Mouse (Mus musculus): Measurements from ENCODE around the gene Slc5a10. TPM values are rescaled to one million over a fixed set of nuclear protein-coding genes. Genes with fewer than 3 reads are reported as not detected.

Slc5a10 gene
- polyA plus RNA-seq, 1 experiment, result not detected

- Histone ChIP-seq H3K4me3 (ENCODE audit: insufficient read depth, poor library complexity, severe bottlenecking) (no peak overlapping the region), H3ac (ENCODE audit: control insufficient read depth, insufficient read length, low read depth) (no peak overlapping the region), H3K36me3 (ENCODE audit: control insufficient read depth, insufficient read depth) (no peaks in the 10 kb centered on the region), H3K79me3 (ENCODE audit: low read depth) (no peaks in the 10 kb centered on the region), H3K27me3 (ENCODE audit: control insufficient read depth, insufficient read depth, insufficient read length) (no peaks in the 10 kb centered on the region), H3K79me2 (ENCODE audit: control insufficient read depth, insufficient read depth) (no peaks in the 10 kb centered on the region)
- TF ChIP-seq FOSL1 (IDR thresholded peaks at IDR 0.05; ENCODE audit: insufficient read depth, low read length, poor library complexity, severe bottlenecking), result no peak
- no peak for TF ChIP-seq USF1 (IDR thresholded peaks at IDR 0.05; ENCODE audit: low read depth)
These were observed 60.6 kb downstream of the Slc5a10 start for GRCm38 (mm10) chr11:61660001-61660400.

- TF ChIP-seq MYOG (IDR thresholded peaks at IDR 0.05; ENCODE audit: control insufficient read depth, extremely low read depth, insufficient read length) (no peak), MYOD1 (IDR thresholded peaks at IDR 0.05; ENCODE audit: control insufficient read depth, insufficient read length, low read depth) (no peak), CEBPB (IDR thresholded peaks at IDR 0.05; ENCODE audit: low read depth) (no peak), MAX (IDR thresholded peaks at IDR 0.05) (no peak), CTCF (IDR thresholded peaks at IDR 0.05; ENCODE audit: control insufficient read depth, insufficient read depth, insufficient read length) (no peak), FOSL1 (IDR thresholded peaks at IDR 0.05; ENCODE audit: insufficient read depth, low read length, poor library complexity, severe bottlenecking) (no peak), USF1 (IDR thresholded peaks at IDR 0.05; ENCODE audit: low read depth) (no peak)
- Histone ChIP-seq H3K36me3 (ENCODE audit: control insufficient read depth, insufficient read depth) (no peaks in the 10 kb centered on the region), H3K4me3 (ENCODE audit: insufficient read depth, poor library complexity, severe bottlenecking) (no peak overlapping the region), H3ac (ENCODE audit: control insufficient read depth, insufficient read length, low read depth) (no peak overlapping the region), H3K79me3 (ENCODE audit: low read depth) (no peaks in the 10 kb centered on the region), H3K79me2 (ENCODE audit: control insufficient read depth, insufficient read depth) (no peaks in the 10 kb centered on the region), H3K27me3 (ENCODE audit: control insufficient read depth, insufficient read depth, insufficient read length) (no peaks in the 10 kb centered on the region)
These were observed 61.4 kb downstream of the Slc5a10 start for GRCm38 (mm10) chr11:61659011-61659858.

GRCm38 (mm10) chr11:61658360-61658922 lies 62.2 kb downstream of the Slc5a10 start:
- H3ac ChIP-seq (ENCODE audit: control insufficient read depth, insufficient read length, low read depth), result no peak overlapping the region
- H3K27me3 ChIP-seq (ENCODE audit: control insufficient read depth, insufficient read depth, insufficient read length), result no peaks in the 10 kb centered on the region
- no peaks in the 10 kb centered on the region for H3K36me3 ChIP-seq (ENCODE audit: control insufficient read depth, insufficient read depth)
- TF ChIP-seq CEBPB (IDR thresholded peaks at IDR 0.05; ENCODE audit: low read depth), result no peak
- no peak for TF ChIP-seq CTCF (IDR thresholded peaks at IDR 0.05; ENCODE audit: control insufficient read depth, insufficient read depth, insufficient read length)
- TF ChIP-seq MYOG (IDR thresholded peaks at IDR 0.05; ENCODE audit: control insufficient read depth, extremely low read depth, insufficient read length), result no peak
- TF ChIP-seq USF1 (IDR thresholded peaks at IDR 0.05; ENCODE audit: low read depth), result no peak
- no peak for TF ChIP-seq FOSL1 (IDR thresholded peaks at IDR 0.05; ENCODE audit: insufficient read depth, low read length, poor library complexity, severe bottlenecking)
- TF ChIP-seq MYOD1 (IDR thresholded peaks at IDR 0.05; ENCODE audit: control insufficient read depth, insufficient read length, low read depth), result no peak
- no peak for TF ChIP-seq MAX (IDR thresholded peaks at IDR 0.05)
- H3K79me2 ChIP-seq (ENCODE audit: control insufficient read depth, insufficient read depth), result no peaks in the 10 kb centered on the region
- no peaks in the 10 kb centered on the region for H3K79me3 ChIP-seq (ENCODE audit: low read depth)
- no peak overlapping the region for H3K4me3 ChIP-seq (ENCODE audit: insufficient read depth, poor library complexity, severe bottlenecking)

- H3K79me3 ChIP-seq (ENCODE audit: low read depth), result no peaks in the 10 kb centered on the region
- H3K27me3 ChIP-seq (ENCODE audit: control insufficient read depth, insufficient read depth, insufficient read length), result no peaks in the 10 kb centered on the region
- H3K79me2 ChIP-seq (ENCODE audit: control insufficient read depth, insufficient read depth), result no peaks in the 10 kb centered on the region
- no peak overlapping the region for H3ac ChIP-seq (ENCODE audit: control insufficient read depth, insufficient read length, low read depth)
- H3K36me3 ChIP-seq (ENCODE audit: control insufficient read depth, insufficient read depth), result no peaks in the 10 kb centered on the region
- TF ChIP-seq MYOG (IDR thresholded peaks at IDR 0.05; ENCODE audit: control insufficient read depth, extremely low read depth, insufficient read length) (no peak), MAX (IDR thresholded peaks at IDR 0.05) (no peak), USF1 (IDR thresholded peaks at IDR 0.05; ENCODE audit: low read depth) (no peak), FOSL1 (IDR thresholded peaks at IDR 0.05; ENCODE audit: insufficient read depth, low read length, poor library complexity, severe bottlenecking) (no peak), CEBPB (IDR thresholded peaks at IDR 0.05; ENCODE audit: low read depth) (no peak), CTCF (IDR thresholded peaks at IDR 0.05; ENCODE audit: control insufficient read depth, insufficient read depth, insufficient read length) (no peak), MYOD1 (IDR thresholded peaks at IDR 0.05; ENCODE audit: control insufficient read depth, insufficient read length, low read depth) (no peak)
- H3K4me3 ChIP-seq (ENCODE audit: insufficient read depth, poor library complexity, severe bottlenecking), result no peak overlapping the region
These were observed 63.2 kb downstream of the Slc5a10 start for GRCm38 (mm10) chr11:61657432-61657831.

GRCm38 (mm10) chr11:61656148-61656850 lies 64.3 kb downstream of the Slc5a10 start:
- Histone ChIP-seq H3K4me3 (ENCODE audit: insufficient read depth, poor library complexity, severe bottlenecking) (no peak overlapping the region), H3ac (ENCODE audit: control insufficient read depth, insufficient read length, low read depth) (no peak overlapping the region), H3K79me3 (ENCODE audit: low read depth) (no peaks in the 10 kb centered on the region), H3K27me3 (ENCODE audit: control insufficient read depth, insufficient read depth, insufficient read length) (no peaks in the 10 kb centered on the region), H3K36me3 (ENCODE audit: control insufficient read depth, insufficient read depth) (no peaks in the 10 kb centered on the region), H3K79me2 (ENCODE audit: control insufficient read depth, insufficient read depth) (no peaks in the 10 kb centered on the region)
- TF ChIP-seq CEBPB (IDR thresholded peaks at IDR 0.05; ENCODE audit: low read depth) (no peak), MYOG (IDR thresholded peaks at IDR 0.05; ENCODE audit: control insufficient read depth, extremely low read depth, insufficient read length) (no peak), MAX (IDR thresholded peaks at IDR 0.05) (no peak), CTCF (IDR thresholded peaks at IDR 0.05; ENCODE audit: control insufficient read depth, insufficient read depth, insufficient read length) (no peak), FOSL1 (IDR thresholded peaks at IDR 0.05; ENCODE audit: insufficient read depth, low read length, poor library complexity, severe bottlenecking) (no peak), USF1 (IDR thresholded peaks at IDR 0.05; ENCODE audit: low read depth) (no peak), MYOD1 (IDR thresholded peaks at IDR 0.05; ENCODE audit: control insufficient read depth, insufficient read length, low read depth) (no peak)
